Mouse (Mus musculus) embryonic fibroblast, embryonic 13.5 days (primary cell): ENCODE data around the gene Kcng4.

Experiments used
- CTCF ChIP-seq: IDR thresholded peaks from 2 replicates; pipeline ENCODE4 v1.5.1; 2011; ENCODE audit warnings: mild to moderate bottlenecking, control low read depth, low read length, moderate library complexity, borderline replicate concordance; ENCODE audit not compliant: insufficient read depth
- POLR2A ChIP-seq: IDR thresholded peaks from 2 replicates; pipeline ENCODE4 v1.6.1; 2011; ENCODE audit warnings: low read depth, mild to moderate bottlenecking, control low read depth, low read length, moderate library complexity

DNA sequence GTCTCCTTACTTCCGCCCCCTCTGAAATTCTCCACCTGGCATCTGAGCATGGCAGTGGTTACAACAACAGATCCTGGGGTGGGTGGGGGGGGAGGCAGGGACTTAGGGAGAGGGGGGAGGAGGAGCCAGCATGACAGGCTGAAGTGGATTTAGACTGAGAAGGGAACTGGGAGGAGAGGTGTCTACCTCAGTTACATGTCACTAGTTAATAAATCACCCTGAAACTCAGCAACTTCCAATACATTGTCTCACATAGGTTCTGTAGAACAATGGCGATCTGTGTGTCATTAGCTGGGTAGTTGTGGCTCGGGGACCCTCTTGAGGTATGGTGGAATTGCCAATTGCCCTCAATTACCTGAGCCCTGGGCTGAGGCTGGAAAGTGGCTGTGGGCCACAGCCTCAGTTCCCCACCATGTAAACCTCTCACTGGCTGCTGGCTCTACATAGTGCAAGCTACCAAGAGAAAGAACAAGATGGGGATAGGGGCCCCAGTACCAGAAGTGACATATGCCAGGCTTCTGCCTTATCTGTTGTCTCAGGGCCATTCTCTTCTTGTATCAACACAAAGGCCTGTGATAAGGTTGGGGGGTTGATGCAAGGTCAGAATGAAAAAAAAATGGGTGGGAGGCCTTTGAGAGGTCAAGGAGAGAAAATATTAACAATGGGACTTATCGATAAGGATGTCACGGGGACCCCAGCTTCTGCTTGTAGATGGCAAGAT is 54.9 kb downstream of the Kcng4 start:
- TF ChIP-seq CTCF = no peak
- TF ChIP-seq POLR2A = no peak
